ENCODE assay signal across 8 mouse cellular contexts in genomic region chr14:72300026-72300425, GRCm38 (mm10).
DNase-seq lines count a peak whose midpoint lies in the region; ATAC-seq lines count a peak whose summit lies in the region.

No protein-coding gene starts in this region.

- H3K27me3 ChIP-seq in hindbrain, embryonic 14.5 days (ENCODE audit: control insufficient read depth, insufficient read depth, low read length): no peaks in the 10 kb centered on the region
- H3K27me3 ChIP-seq in hindbrain, embryonic 12.5 days: no peaks in the 10 kb centered on the region

- no peak for ATAC-seq in hindbrain, embryonic 14.5 days (ENCODE audit: low FRiP score)
- ATAC-seq in hindbrain, embryonic 12.5 days (ENCODE audit: low FRiP score): no peak

- 74% methylated on average over 1 of the region's 1 CpGs for WGBS in hindbrain, embryonic 14.5 days
- WGBS in hindbrain, embryonic 12.5 days: 77% methylated on average over 1 of the region's 1 CpGs

- peak; percentile 71 for DNase-seq in hindbrain, embryonic 14.5 days (ENCODE audit: low spot score)
- peak; percentile 45 for DNase-seq in A20 (ENCODE audit: low read depth, low spot score)
- peak; percentile 12 for DNase-seq in Muller cell, postnatal 12 days (ENCODE audit: inconsistent ontology term)
- DNase-seq in embryo, embryonic 10 days (ENCODE audit: low spot score): peak; percentile 71
- peak; percentile 46 to 54 for DNase-seq in layer of hippocampus, postnatal 10 days (ENCODE audit: low spot score in 2 of 2)
- peak; percentile 59 for DNase-seq in retina, postnatal 1 day
- no peak for DNase-seq in ovary, adult 18-20 months (ENCODE audit: low spot score)

- H3K9ac ChIP-seq in hindbrain, embryonic 14.5 days: no peak overlapping the region
- no peak overlapping the region for H3K9ac ChIP-seq in hindbrain, embryonic 12.5 days

- no peaks in the 10 kb centered on the region for H3K9me3 ChIP-seq in hindbrain, embryonic 14.5 days (ENCODE audit: control insufficient read depth, low read length)
- H3K9me3 ChIP-seq in hindbrain, embryonic 12.5 days (replicated peaks): no peaks in the 10 kb centered on the region

- H3K27ac ChIP-seq in hindbrain, embryonic 14.5 days: no peak overlapping the region
- H3K27ac ChIP-seq in hindbrain, embryonic 12.5 days: no peak overlapping the region

- peaks cover 7% of the 10 kb centered on the region; the same call in 1 of the 2 replicates for H3K4me1 ChIP-seq in hindbrain, embryonic 14.5 days (replicated peaks; ENCODE audit: control insufficient read depth, insufficient read depth, low read length)
- no peaks in the 10 kb centered on the region for H3K4me1 ChIP-seq in hindbrain, embryonic 12.5 days

- no peak overlapping the region for H3K4me3 ChIP-seq in hindbrain, embryonic 14.5 days (replicated peaks; ENCODE audit: low read length)
- no peak overlapping the region for H3K4me3 ChIP-seq in hindbrain, embryonic 12.5 days

- no peaks in the 10 kb centered on the region for H3K36me3 ChIP-seq in hindbrain, embryonic 14.5 days (replicated peaks; ENCODE audit: control insufficient read depth, insufficient read depth)
- H3K36me3 ChIP-seq in hindbrain, embryonic 12.5 days: no peaks in the 10 kb centered on the region

- H3K4me2 ChIP-seq in hindbrain, embryonic 14.5 days (replicated peaks): no peak overlapping the region
- H3K4me2 ChIP-seq in hindbrain, embryonic 12.5 days (replicated peaks): no peak overlapping the region
